Mouse (Mus musculus): ENCODE data around the gene Tjp3. TPM values are rescaled to one million over a fixed set of nuclear protein-coding genes. Genes with fewer than 3 reads are reported as not detected.

Tjp3 gene
- not detected for polyA plus RNA-seq (2014; fragmentation: Illumina TruSeq; extraction: RNeasy Lipid Tissue Mini Kit (QIAGEN cat#74804); ENCODE audit: low read depth, low replicate concordance)

GRCm38 (mm10) chr10:81291511-81292104 is at the start of gene Tjp3:
Gene Tjp3, minus strand, starts transcription at chr10:81291581.

GRCm38 (mm10) chr10:81328386-81328785 is 37.0 kb upstream of the Tjp3 start, which contains the start of gene Tbxa2r:
Gene Tbxa2r, plus strand, starts transcription at chr10:81328731.

GRCm38 (mm10) chr10:81320550-81321347 is 29.4 kb upstream of the Tjp3 start, which contains the start of gene Cactin:
Gene Cactin, plus strand, starts transcription at chr10:81321103.

GRCm38 (mm10) chr10:81292554-81293333 is 1.4 kb upstream of the Tjp3 start, which contains the start of gene Pip5k1c:
Gene Pip5k1c, plus strand, starts transcription at chr10:81292963.

GRCm38 (mm10) chr10:81266211-81267105 is 24.9 kb downstream of the Tjp3 start, which contains the start of the genes Mrpl54 and Apba3:
Gene Mrpl54, minus strand, starts transcription at chr10:81266934.
Gene Apba3, plus strand, starts transcription at chr10:81266960.

GRCm38 (mm10) chr10:81252424-81253419 is 38.7 kb downstream of the Tjp3 start, which contains the start of gene Matk:
Gene Matk, plus strand, starts transcription at chr10:81252935.

GRCm38 (mm10) chr10:81232580-81233225 is 58.7 kb downstream of the Tjp3 start, which contains the start of gene Zfr2:
Gene Zfr2, plus strand, starts transcription at chr10:81233155.

GRCm38 (mm10) chr10:81230438-81231332 is 60.7 kb downstream of the Tjp3 start, which contains the start of gene Atcay:
Gene Atcay, minus strand, starts transcription at chr10:81230833.

Other genes with a start within 250 kb of the Tjp3 start
- 2.3 TPM for gene Sgta, start 231.4 kb downstream of the Tjp3 start, polyA plus RNA-seq (2014; fragmentation: Illumina TruSeq; extraction: RNeasy Lipid Tissue Mini Kit (QIAGEN cat#74804); ENCODE audit: low read depth, low replicate concordance)
- gene Thop1, start 221.5 kb downstream of the Tjp3 start, polyA plus RNA-seq (2014; fragmentation: Illumina TruSeq; extraction: RNeasy Lipid Tissue Mini Kit (QIAGEN cat#74804); ENCODE audit: low read depth, low replicate concordance) = not detected
- not detected for gene Creb3l3, start 192.7 kb downstream of the Tjp3 start, polyA plus RNA-seq (2014; fragmentation: Illumina TruSeq; extraction: RNeasy Lipid Tissue Mini Kit (QIAGEN cat#74804); ENCODE audit: low read depth, low replicate concordance)
- 3.4 TPM for gene Map2k2, start 185.7 kb downstream of the Tjp3 start, polyA plus RNA-seq (2014; fragmentation: Illumina TruSeq; extraction: RNeasy Lipid Tissue Mini Kit (QIAGEN cat#74804); ENCODE audit: low read depth, low replicate concordance)
- gene Zbtb7a, start 156.4 kb downstream of the Tjp3 start, polyA plus RNA-seq (2014; fragmentation: Illumina TruSeq; extraction: RNeasy Lipid Tissue Mini Kit (QIAGEN cat#74804); ENCODE audit: low read depth, low replicate concordance) = 28.7 TPM
- not detected for gene Pias4, start 123.7 kb downstream of the Tjp3 start, polyA plus RNA-seq (2014; fragmentation: Illumina TruSeq; extraction: RNeasy Lipid Tissue Mini Kit (QIAGEN cat#74804); ENCODE audit: low read depth, low replicate concordance)
- 13.2 TPM for gene Eef2, start 115.0 kb downstream of the Tjp3 start, polyA plus RNA-seq (2014; fragmentation: Illumina TruSeq; extraction: RNeasy Lipid Tissue Mini Kit (QIAGEN cat#74804); ENCODE audit: low read depth, low replicate concordance)
- not detected for gene Dapk3, start 108.6 kb downstream of the Tjp3 start, polyA plus RNA-seq (2014; fragmentation: Illumina TruSeq; extraction: RNeasy Lipid Tissue Mini Kit (QIAGEN cat#74804); ENCODE audit: low read depth, low replicate concordance)
- not detected for gene 4930442H23Rik, start 107.7 kb downstream of the Tjp3 start, polyA plus RNA-seq (2014; fragmentation: Illumina TruSeq; extraction: RNeasy Lipid Tissue Mini Kit (QIAGEN cat#74804); ENCODE audit: low read depth, low replicate concordance)
- not detected for gene Nmrk2, start 89.5 kb downstream of the Tjp3 start, polyA plus RNA-seq (2014; fragmentation: Illumina TruSeq; extraction: RNeasy Lipid Tissue Mini Kit (QIAGEN cat#74804); ENCODE audit: low read depth, low replicate concordance)
- gene Atcay, start 60.7 kb downstream of the Tjp3 start, polyA plus RNA-seq (2014; fragmentation: Illumina TruSeq; extraction: RNeasy Lipid Tissue Mini Kit (QIAGEN cat#74804); ENCODE audit: low read depth, low replicate concordance) = 0.41 TPM
- 1.2 TPM for gene Zfr2, start 58.4 kb downstream of the Tjp3 start, polyA plus RNA-seq (2014; fragmentation: Illumina TruSeq; extraction: RNeasy Lipid Tissue Mini Kit (QIAGEN cat#74804); ENCODE audit: low read depth, low replicate concordance)
- gene Matk, start 38.6 kb downstream of the Tjp3 start, polyA plus RNA-seq (2014; fragmentation: Illumina TruSeq; extraction: RNeasy Lipid Tissue Mini Kit (QIAGEN cat#74804); ENCODE audit: low read depth, low replicate concordance) = not detected
- gene Mrpl54, start 24.6 kb downstream of the Tjp3 start, polyA plus RNA-seq (2014; fragmentation: Illumina TruSeq; extraction: RNeasy Lipid Tissue Mini Kit (QIAGEN cat#74804); ENCODE audit: low read depth, low replicate concordance) = 2.1 TPM
- gene Apba3, start 24.6 kb downstream of the Tjp3 start, polyA plus RNA-seq (2014; fragmentation: Illumina TruSeq; extraction: RNeasy Lipid Tissue Mini Kit (QIAGEN cat#74804); ENCODE audit: low read depth, low replicate concordance) = 0.93 TPM
- gene Pip5k1c, start 1.4 kb upstream of the Tjp3 start, polyA plus RNA-seq (2014; fragmentation: Illumina TruSeq; extraction: RNeasy Lipid Tissue Mini Kit (QIAGEN cat#74804); ENCODE audit: low read depth, low replicate concordance) = 2.7 TPM
- 1.1 TPM for gene Cactin, start 29.5 kb upstream of the Tjp3 start, polyA plus RNA-seq (2014; fragmentation: Illumina TruSeq; extraction: RNeasy Lipid Tissue Mini Kit (QIAGEN cat#74804); ENCODE audit: low read depth, low replicate concordance)
- gene Tbxa2r, start 37.1 kb upstream of the Tjp3 start, polyA plus RNA-seq (2014; fragmentation: Illumina TruSeq; extraction: RNeasy Lipid Tissue Mini Kit (QIAGEN cat#74804); ENCODE audit: low read depth, low replicate concordance) = not detected
- gene Gipc3, start 51.7 kb upstream of the Tjp3 start, polyA plus RNA-seq (2014; fragmentation: Illumina TruSeq; extraction: RNeasy Lipid Tissue Mini Kit (QIAGEN cat#74804); ENCODE audit: low read depth, low replicate concordance) = not detected
- 7.1 TPM for gene Hmg20b, start 58.9 kb upstream of the Tjp3 start, polyA plus RNA-seq (2014; fragmentation: Illumina TruSeq; extraction: RNeasy Lipid Tissue Mini Kit (QIAGEN cat#74804); ENCODE audit: low read depth, low replicate concordance)
- 0.23 TPM for gene Mfsd12, start 65.9 kb upstream of the Tjp3 start, polyA plus RNA-seq (2014; fragmentation: Illumina TruSeq; extraction: RNeasy Lipid Tissue Mini Kit (QIAGEN cat#74804); ENCODE audit: low read depth, low replicate concordance)
- not detected for gene 4930404N11Rik, start 74.2 kb upstream of the Tjp3 start, polyA plus RNA-seq (2014; fragmentation: Illumina TruSeq; extraction: RNeasy Lipid Tissue Mini Kit (QIAGEN cat#74804); ENCODE audit: low read depth, low replicate concordance)
- gene Fzr1, start 86.9 kb upstream of the Tjp3 start, polyA plus RNA-seq (2014; fragmentation: Illumina TruSeq; extraction: RNeasy Lipid Tissue Mini Kit (QIAGEN cat#74804); ENCODE audit: low read depth, low replicate concordance) = 0.35 TPM
- gene Dohh, start 92.8 kb upstream of the Tjp3 start, polyA plus RNA-seq (2014; fragmentation: Illumina TruSeq; extraction: RNeasy Lipid Tissue Mini Kit (QIAGEN cat#74804); ENCODE audit: low read depth, low replicate concordance) = not detected
- not detected for gene Gm48551, start 92.9 kb upstream of the Tjp3 start, polyA plus RNA-seq (2014; fragmentation: Illumina TruSeq; extraction: RNeasy Lipid Tissue Mini Kit (QIAGEN cat#74804); ENCODE audit: low read depth, low replicate concordance)
- gene Gm48552, start 97.4 kb upstream of the Tjp3 start, polyA plus RNA-seq (2014; fragmentation: Illumina TruSeq; extraction: RNeasy Lipid Tissue Mini Kit (QIAGEN cat#74804); ENCODE audit: low read depth, low replicate concordance) = not detected
- not detected for gene Smim24, start 101.5 kb upstream of the Tjp3 start, polyA plus RNA-seq (2014; fragmentation: Illumina TruSeq; extraction: RNeasy Lipid Tissue Mini Kit (QIAGEN cat#74804); ENCODE audit: low read depth, low replicate concordance)
- gene Nfic, start 164.1 kb upstream of the Tjp3 start, polyA plus RNA-seq (2014; fragmentation: Illumina TruSeq; extraction: RNeasy Lipid Tissue Mini Kit (QIAGEN cat#74804); ENCODE audit: low read depth, low replicate concordance) = 16.6 TPM
- 0.23 TPM for gene Celf5, start 191.1 kb upstream of the Tjp3 start, polyA plus RNA-seq (2014; fragmentation: Illumina TruSeq; extraction: RNeasy Lipid Tissue Mini Kit (QIAGEN cat#74804); ENCODE audit: low read depth, low replicate concordance)
- gene Ncln, start 204.8 kb upstream of the Tjp3 start, polyA plus RNA-seq (2014; fragmentation: Illumina TruSeq; extraction: RNeasy Lipid Tissue Mini Kit (QIAGEN cat#74804); ENCODE audit: low read depth, low replicate concordance) = not detected
- gene S1pr4, start 208.6 kb upstream of the Tjp3 start, polyA plus RNA-seq (2014; fragmentation: Illumina TruSeq; extraction: RNeasy Lipid Tissue Mini Kit (QIAGEN cat#74804); ENCODE audit: low read depth, low replicate concordance) = not detected
- not detected for gene Gna15, start 232.6 kb upstream of the Tjp3 start, polyA plus RNA-seq (2014; fragmentation: Illumina TruSeq; extraction: RNeasy Lipid Tissue Mini Kit (QIAGEN cat#74804); ENCODE audit: low read depth, low replicate concordance)

Measured in adrenal gland, adult 10 weeks (tissue).